Mouse (Mus musculus) splenic B cell, adult 2 months (primary cell): Measurements from ENCODE around the gene Clrn3.
A peak's percentile ranks its signal among the peaks of the same experiment; 100 is the strongest.

Experiments used
- DNase-seq: peaks from one replicate; pipeline ENCODE4 v3.0.0-alpha.2; 2011; ENCODE audit warnings: low read depth, low spot score
- H3K27me3 ChIP-seq: 2 replicates; pipeline ENCODE4 v1.6.1; 2012; ENCODE audit warnings: mild to moderate bottlenecking, low read length, moderate library complexity, mixed read lengths; ENCODE audit not compliant: control insufficient read depth, poor library complexity, insufficient read depth, severe bottlenecking
- H3K36me3 ChIP-seq: 2 replicates; pipeline ENCODE4 v1.6.1; 2012; ENCODE audit warnings: mild to moderate bottlenecking, low read length, moderate library complexity, mixed read lengths; ENCODE audit not compliant: control insufficient read depth, poor library complexity, insufficient read depth, severe bottlenecking

The Clrn3 gene

GRCm38 (mm10) chr7:135487423-135487822, 41.0 kb downstream of the Clrn3 start:
- peak; percentile 64 for DNase-seq
- Histone ChIP-seq H3K36me3 (no peaks in the 10 kb centered on the region), H3K27me3 (no peaks in the 10 kb centered on the region; the same call in 1 of the 2 replicates)

GRCm38 (mm10) chr7:135486645-135487382, 41.6 kb downstream of the Clrn3 start:
- Histone ChIP-seq H3K27me3 (no peaks in the 10 kb centered on the region; the same call in 1 of the 2 replicates), H3K36me3 (no peaks in the 10 kb centered on the region)
- no peak for DNase-seq

- DNase-seq: no peak
- Histone ChIP-seq H3K27me3 (no peaks in the 10 kb centered on the region; the same call in 1 of the 2 replicates), H3K36me3 (no peaks in the 10 kb centered on the region)
Measured at GRCm38 (mm10) chr7:135485796-135486410, 42.6 kb downstream of the Clrn3 start.

GRCm38 (mm10) chr7:135485116-135485795, 43.2 kb downstream of the Clrn3 start:
- H3K36me3 ChIP-seq: no peaks in the 10 kb centered on the region
- DNase-seq: no peak
- H3K27me3 ChIP-seq: no peaks in the 10 kb centered on the region; the same call in 1 of the 2 replicates

GRCm38 (mm10) chr7:135484341-135484740, 44.1 kb downstream of the Clrn3 start:
- no peaks in the 10 kb centered on the region; the same call in 1 of the 2 replicates for H3K27me3 ChIP-seq
- DNase-seq: no peak
- H3K36me3 ChIP-seq: no peaks in the 10 kb centered on the region

GRCm38 (mm10) chr7:135483751-135484150, 44.7 kb downstream of the Clrn3 start:
- Histone ChIP-seq H3K36me3 (no peaks in the 10 kb centered on the region), H3K27me3 (no peaks in the 10 kb centered on the region; the same call in 1 of the 2 replicates)
- no peak for DNase-seq

- DNase-seq: no peak
- H3K36me3 ChIP-seq: no peaks in the 10 kb centered on the region
- no peaks in the 10 kb centered on the region; the same call in 1 of the 2 replicates for H3K27me3 ChIP-seq
Measured at GRCm38 (mm10) chr7:135481150-135481549, 47.3 kb downstream of the Clrn3 start.

GRCm38 (mm10) chr7:135479912-135480311, 48.5 kb downstream of the Clrn3 start:
- no peaks in the 10 kb centered on the region for H3K27me3 ChIP-seq
- no peaks in the 10 kb centered on the region for H3K36me3 ChIP-seq
- DNase-seq: no peak

GRCm38 (mm10) chr7:135479322-135479880, 49.1 kb downstream of the Clrn3 start:
- DNase-seq: no peak
- no peaks in the 10 kb centered on the region for H3K27me3 ChIP-seq
- no peaks in the 10 kb centered on the region for H3K36me3 ChIP-seq

- no peak for DNase-seq
- H3K27me3 ChIP-seq: no peaks in the 10 kb centered on the region
- H3K36me3 ChIP-seq: no peaks in the 10 kb centered on the region
Measured at GRCm38 (mm10) chr7:135477256-135477655, 51.2 kb downstream of the Clrn3 start.

GRCm38 (mm10) chr7:135475981-135476380, 52.5 kb downstream of the Clrn3 start:
- H3K27me3 ChIP-seq: no peaks in the 10 kb centered on the region
- no peaks in the 10 kb centered on the region for H3K36me3 ChIP-seq
- no peak for DNase-seq

GRCm38 (mm10) chr7:135470319-135470718, 58.1 kb downstream of the Clrn3 start:
- DNase-seq: no peak
- Histone ChIP-seq H3K36me3 (no peaks in the 10 kb centered on the region), H3K27me3 (no peaks in the 10 kb centered on the region)

- Histone ChIP-seq H3K27me3 (no peaks in the 10 kb centered on the region), H3K36me3 (no peaks in the 10 kb centered on the region)
- no peak for DNase-seq
Measured at GRCm38 (mm10) chr7:135468631-135469030, 59.8 kb downstream of the Clrn3 start.

- H3K36me3 ChIP-seq: no peaks in the 10 kb centered on the region
- no peak for DNase-seq
- H3K27me3 ChIP-seq: no peaks in the 10 kb centered on the region
Measured at GRCm38 (mm10) chr7:135465293-135465692, 63.2 kb downstream of the Clrn3 start.
